Mouse (Mus musculus) layer of hippocampus, adult 2 months (tissue): ENCODE measurements around the gene Ubtd1. TPM values are rescaled to one million over a fixed set of nuclear protein-coding genes. Genes with fewer than 3 reads are reported as not detected.

Source experiments
- DNase-seq, 2 experiments: peaks; one replicate each; pipeline ENCODE4 v3.0.0; 2022; ENCODE audit warnings: low spot score in 2 of 2
- H3K27ac ChIP-seq: fragments of 200-600 bp; 2 replicates; pipeline ENCODE4 v1.8.1; 2022
- H3K4me3 ChIP-seq: fragments of 200-600 bp; 2 replicates; pipeline ENCODE4 v1.8.1; 2022; ENCODE audit warnings: mild to moderate bottlenecking
- CTCF ChIP-seq: fragments of 200-600 bp; conservative IDR thresholded peaks from 2 replicates; pipeline ENCODE4 v1.8.1; 2022; ENCODE audit warnings: antibody characterized with exemption, mild to moderate bottlenecking, moderate library complexity
- total RNA-seq, 2 experiments: library from RNA; stranded (reverse); gene quantifications; 2 replicates each; pipeline ENCODE4 v1.2.3; 2021

Ubtd1 gene
- total RNA-seq, 2 experiments from 2014 or later: 14.0 to 14.6 TPM

DNA sequence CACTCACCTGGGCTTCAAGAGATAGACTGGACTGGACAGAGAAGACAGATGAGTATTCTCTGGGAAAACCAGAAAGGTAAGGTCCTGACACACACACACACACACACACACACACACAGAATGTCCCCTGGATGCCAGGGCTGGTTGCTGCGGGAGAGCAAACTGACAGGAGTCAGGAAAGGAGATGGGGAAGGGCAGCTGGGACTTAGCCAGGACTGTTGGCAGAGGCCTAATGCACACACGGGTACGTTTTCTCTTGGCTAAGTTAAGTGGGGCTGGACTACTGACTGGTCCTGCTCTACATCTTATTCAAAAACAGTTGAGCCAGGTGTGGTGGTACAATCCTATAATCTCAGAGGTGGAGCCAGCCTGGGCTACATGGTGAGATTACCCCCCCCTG, 54.8 kb downstream of the Ubtd1 start:
- Histone ChIP-seq H3K4me3 (no peak overlapping the region), H3K27ac (no peak overlapping the region)
- DNase-seq: no peak
- TF ChIP-seq CTCF: no peak

DNA sequence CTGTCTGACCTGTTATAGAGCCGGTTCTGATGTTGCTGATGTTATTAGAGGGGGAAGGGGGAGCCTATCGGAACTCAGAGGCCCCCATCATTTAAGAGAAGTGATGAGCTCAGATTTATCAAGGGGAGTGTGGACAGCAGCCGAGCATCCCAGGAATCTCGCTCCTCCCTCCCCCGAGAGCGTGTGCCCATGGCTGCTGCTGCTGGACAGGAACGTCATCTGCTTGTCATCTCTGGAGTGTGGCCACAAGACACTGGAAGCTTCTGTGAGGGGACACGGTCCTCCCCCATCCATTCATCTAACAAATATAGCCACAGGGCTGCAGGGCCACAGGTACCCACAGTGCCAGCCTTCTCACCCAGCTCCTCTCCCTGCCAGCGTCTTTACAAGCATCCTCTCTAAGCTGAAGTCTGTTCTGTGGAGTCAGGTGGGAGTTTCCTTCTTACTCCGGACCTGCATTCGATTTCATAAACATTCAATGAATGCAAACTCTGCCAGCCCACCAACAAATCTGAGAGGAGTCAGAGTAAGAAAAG, 55.7 kb downstream of the Ubtd1 start:
- TF ChIP-seq CTCF: no peak
- Histone ChIP-seq H3K27ac (no peak overlapping the region), H3K4me3 (no peak overlapping the region)
- DNase-seq: no peak

DNA sequence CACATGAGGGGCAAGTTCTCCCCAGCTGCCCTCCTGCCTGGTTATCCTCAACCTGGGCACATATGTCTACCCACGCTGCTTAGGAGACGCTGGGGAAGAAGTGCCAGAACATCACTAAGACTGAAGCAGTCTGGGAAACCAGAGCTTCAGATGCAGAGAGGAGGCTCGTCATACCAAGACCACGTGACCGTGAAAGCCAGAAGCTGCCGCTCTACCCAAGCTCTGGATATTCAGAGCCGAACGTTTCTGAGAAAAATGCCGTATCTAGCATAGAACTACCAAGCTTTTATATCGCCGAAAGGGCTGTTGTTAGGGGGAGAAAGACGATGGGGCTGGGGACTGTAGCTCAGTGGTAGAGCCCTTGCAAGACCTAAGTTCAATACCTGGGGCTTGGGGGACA, 56.7 kb downstream of the Ubtd1 start:
- TF ChIP-seq CTCF: no peak
- Histone ChIP-seq H3K27ac (no peak overlapping the region), H3K4me3 (no peak overlapping the region)
- no peak for DNase-seq

DNA sequence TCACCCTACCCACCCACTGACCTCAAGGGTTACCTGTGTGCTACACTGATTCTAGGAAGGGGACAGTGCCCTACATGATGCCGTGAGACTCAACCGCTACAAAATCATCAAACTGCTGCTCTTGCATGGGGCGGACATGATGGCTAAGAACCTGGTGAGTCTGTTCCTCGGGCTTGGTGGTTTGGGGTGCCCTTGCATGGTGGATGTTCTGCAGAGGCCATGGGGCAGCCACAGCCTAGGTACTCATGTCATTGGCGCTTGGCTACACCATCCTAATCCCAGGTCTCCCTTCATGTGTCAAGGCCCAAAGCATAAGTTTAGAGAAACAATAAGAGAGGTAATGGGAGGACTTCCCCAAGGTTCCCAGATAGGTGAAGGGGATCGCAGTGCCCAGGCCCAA, 62.4 kb downstream of the Ubtd1 start:
- H3K27ac ChIP-seq: no peak overlapping the region
- no peak for TF ChIP-seq CTCF
- no peak overlapping the region for H3K4me3 ChIP-seq
- no peak for DNase-seq

DNA sequence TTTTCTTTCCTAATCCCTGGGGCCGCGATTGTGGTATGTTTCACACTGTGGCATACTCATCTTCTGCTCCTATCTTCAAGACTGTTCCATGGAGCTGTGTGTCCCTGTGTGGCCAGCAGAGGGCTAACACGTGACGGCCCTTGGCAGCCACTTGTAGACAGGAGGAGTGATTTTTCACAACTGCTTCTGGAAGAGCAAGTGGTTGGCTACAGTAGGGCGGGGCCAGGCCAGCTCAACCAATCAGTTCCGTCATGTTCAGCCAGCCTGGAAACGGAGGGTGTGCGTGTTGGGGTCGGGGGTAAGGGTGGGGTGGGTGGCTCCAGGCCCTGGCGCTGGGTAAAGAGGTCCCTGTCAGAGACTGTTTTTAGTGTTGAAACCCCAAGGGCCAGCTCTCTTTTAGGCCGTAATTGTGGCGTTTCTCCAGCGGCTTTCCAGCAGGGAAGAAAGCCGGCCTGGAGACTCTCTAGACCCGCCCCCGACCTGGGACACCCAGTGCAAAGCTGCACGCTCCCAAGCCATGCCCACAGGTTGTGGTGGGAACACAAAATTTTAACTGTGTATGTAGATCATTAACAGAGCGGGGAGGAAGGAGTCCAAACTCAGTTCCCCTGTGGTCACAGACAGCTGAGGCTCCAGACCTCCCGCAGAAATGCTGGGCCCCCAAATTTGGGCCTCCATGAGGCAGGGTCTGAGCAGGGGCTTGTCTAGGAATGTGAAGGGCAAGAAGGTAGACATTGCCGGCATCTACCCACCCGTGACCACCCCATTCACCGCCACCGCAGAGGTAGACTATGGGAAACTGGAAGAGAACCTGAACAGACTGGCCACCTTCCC, 63.9 kb downstream of the Ubtd1 start, which contains the start of gene Hoga1:
TSS of gene Hoga1 (plus strand) at position 342 of the 834 bp plus-strand sequence.
- peak; percentile 76 for TF ChIP-seq CTCF
- peak within 1 kb of the TSS; percentile 52 for H3K4me3 ChIP-seq
- DNase-seq: peak; percentile 42 to 52

DNA sequence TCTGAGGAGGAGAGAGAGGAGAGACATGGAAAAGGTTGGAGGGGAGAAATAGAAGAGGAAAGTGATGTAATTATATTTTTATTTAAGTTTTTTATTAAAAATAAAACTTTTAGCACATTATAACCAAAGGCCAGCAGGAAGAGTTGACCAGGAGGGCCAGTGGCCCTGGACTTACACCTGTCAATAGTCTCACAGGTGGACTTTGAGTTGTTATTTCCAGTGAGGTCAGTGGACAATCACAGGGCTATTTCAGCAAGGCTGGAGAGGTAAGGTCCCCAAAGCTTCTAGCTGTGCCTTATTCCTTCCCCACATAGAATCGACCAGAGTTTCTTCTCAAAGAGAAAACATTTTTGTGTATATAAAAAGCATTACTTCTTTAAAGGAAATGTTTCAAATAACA, 68.7 kb downstream of the Ubtd1 start:
- no peak for DNase-seq
- TF ChIP-seq CTCF: no peak
- H3K4me3 ChIP-seq: no peak overlapping the region
- no peak overlapping the region for H3K27ac ChIP-seq

More for the DNA sequence above, 63.9 kb downstream of the Ubtd1 start, which contains the start of gene Hoga1:
- H3K27ac ChIP-seq: 0 out of 2 replicates have a peak within 1 kb of the TSS, but pooled peaks have one; percentile 28

DNA sequence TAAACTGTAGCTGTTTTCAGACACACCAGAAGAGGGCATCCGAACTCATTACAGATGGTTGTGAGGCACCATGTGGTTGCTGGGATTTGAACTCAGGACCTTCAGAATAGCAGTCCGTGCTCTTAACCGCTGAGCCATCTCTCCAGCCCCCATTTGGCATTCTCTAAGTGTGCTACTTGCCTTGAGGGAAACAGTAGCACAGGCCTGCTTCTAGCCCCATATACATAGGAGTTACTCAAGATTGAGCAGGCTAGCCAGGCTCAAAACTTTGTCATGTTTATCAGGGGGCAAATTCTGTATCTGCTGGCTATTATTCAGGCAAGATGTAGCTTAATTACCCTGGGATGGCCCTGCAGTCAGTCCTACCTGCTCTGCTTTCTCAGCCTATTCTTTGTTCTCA, 69.8 kb downstream of the Ubtd1 start:
- no peak overlapping the region for H3K27ac ChIP-seq
- H3K4me3 ChIP-seq: no peak overlapping the region
- no peak for DNase-seq
- no peak for TF ChIP-seq CTCF

DNA sequence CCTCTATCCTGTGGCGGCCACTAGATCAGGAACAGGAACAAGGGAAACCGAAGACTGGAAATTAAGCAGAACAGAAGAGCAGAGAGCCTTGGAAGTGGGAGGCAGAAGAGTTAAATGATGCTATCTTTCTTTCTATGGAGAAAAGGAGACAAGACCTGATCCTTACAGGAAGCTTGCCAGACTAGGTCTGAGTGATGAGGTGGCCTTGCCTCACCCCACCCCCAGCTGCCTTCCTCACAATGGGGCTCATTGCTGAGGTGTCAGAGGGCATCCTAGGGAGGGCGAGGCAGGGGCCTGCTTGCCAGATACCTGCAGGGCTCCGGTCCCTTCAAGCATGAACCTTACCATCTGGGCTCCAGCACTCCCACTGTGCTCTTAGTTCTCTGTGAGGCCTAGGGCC, 70.4 kb downstream of the Ubtd1 start, which contains the start of gene 4933411K16Rik:
TSS of gene 4933411K16Rik (plus strand) at position 301 of the 400 bp plus-strand sequence.
- no peak for TF ChIP-seq CTCF
- no peak for DNase-seq
- Histone ChIP-seq H3K27ac (no peak within 1 kb of the TSS), H3K4me3 (no peak within 1 kb of the TSS)

DNA sequence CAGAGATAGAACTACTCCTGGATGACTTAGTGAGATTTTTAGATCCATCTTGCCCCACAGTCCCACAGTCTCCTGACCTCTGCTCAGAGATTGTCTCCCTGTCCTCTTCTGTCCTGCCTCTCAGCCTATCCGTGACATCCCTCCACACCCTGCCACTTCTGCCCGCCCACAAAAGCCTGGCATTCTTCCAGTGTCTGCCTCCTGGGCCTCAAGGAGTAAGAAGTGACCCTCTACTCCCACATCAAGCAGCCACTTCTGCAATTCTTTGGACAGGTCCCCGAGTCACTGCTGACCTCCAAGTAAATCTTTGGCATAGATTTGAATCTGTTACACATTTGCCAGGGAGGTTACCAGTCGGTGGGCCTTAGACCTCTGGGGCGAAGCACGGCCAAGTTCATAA, 72.7 kb downstream of the Ubtd1 start:
- Histone ChIP-seq H3K4me3 (no peak overlapping the region), H3K27ac (no peak overlapping the region)
- no peak for DNase-seq
- TF ChIP-seq CTCF: no peak

DNA sequence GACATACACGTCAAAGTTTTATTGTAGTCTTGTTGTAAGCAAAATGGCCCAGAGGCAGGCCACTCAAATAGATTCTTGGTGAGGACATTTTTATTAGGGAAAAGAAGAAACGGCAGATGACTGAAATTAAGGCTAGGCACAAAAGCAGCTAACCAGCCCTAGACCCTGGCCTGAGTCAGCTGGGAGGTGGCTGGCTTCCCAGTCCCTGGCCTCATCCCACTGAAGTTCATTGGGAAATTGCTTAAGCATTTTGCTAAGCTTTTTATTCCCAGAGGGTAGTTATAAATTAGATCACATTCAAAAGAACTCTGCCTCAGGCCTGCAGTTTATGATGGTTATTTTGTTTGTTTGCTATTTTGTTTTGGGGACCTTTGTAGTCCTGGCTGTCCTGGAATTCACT, 74.3 kb downstream of the Ubtd1 start:
- no peak overlapping the region for H3K4me3 ChIP-seq
- no peak for TF ChIP-seq CTCF
- no peak for DNase-seq
- no peak overlapping the region for H3K27ac ChIP-seq

DNA sequence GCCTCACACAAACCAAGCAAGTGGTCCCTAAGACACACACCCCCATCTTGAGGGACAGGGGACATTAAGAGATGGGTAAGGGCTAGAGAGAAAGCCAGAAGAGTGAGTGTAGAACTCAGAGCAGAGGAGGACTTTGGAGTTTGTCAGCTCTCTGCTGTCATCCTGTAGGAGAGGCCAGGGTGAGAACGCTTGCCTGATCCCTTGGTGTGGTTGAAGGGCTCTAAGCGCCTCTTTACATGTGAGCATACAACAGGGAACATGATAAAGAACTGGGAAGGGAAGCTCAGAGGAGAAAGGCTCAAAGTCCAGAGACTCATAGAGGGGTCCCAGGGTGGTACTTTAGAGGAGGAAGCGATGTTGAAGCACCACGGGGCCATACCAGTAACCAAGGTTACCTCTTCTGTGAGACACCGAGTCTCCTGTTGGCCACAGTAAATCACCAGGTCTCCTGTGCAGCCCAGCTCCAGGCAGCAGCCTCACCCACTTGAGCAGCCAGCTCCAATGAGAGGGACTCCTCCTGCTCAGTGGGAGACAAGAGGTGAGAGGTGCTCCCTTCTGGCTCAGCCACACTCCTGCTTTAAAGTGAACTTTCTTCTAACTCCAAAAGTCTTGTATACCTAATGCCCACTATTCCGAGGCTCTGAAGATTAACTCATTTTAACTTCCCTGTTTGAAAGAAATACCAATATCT, 75.3 kb downstream of the Ubtd1 start:
- no peak for TF ChIP-seq CTCF
- Histone ChIP-seq H3K4me3 (no peak overlapping the region), H3K27ac (no peak overlapping the region)
- DNase-seq: no peak

DNA sequence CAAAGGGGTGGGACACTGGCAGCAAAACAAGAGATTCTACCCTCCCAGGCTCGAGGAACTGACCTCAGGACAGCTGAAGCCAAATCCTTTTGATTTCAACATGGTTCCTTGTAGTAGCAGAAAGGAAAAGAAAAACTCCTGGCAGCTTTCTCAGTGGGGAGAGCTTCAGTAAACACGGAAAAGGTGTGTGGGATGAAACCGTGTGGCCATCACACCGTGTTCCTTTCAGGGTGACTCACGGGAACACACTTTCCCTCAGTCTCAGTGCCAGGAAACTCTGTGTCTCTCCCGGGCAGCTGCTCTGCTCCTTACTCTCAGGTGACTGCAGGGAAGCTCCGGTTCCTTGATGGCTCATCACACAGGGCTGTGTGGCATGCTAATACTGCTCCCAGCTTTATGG, 76.9 kb downstream of the Ubtd1 start:
- H3K4me3 ChIP-seq: no peak overlapping the region
- DNase-seq: no peak
- H3K27ac ChIP-seq: no peak overlapping the region
- no peak for TF ChIP-seq CTCF

DNA sequence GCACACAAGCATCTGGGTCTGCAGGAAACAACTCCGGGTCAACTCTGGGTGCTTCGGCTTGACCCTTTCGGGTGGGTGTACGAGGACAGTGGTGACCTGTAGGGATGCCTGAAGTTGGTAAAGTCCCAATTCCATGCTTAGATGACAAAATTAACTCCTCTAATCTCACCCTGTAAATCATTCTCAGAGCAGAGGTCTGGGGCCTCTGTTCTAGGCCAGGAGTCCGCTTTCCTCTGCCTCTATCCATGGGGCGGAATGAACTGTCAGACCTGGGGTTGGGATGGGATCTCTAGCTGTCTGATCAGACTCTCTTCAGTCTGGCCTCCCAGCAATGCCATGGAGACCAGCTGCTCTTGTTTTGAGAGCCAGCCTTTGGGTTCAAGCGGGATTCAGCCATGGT, 79.9 kb downstream of the Ubtd1 start:
- no peak for DNase-seq
- Histone ChIP-seq H3K4me3 (no peak overlapping the region), H3K27ac (no peak overlapping the region)
- no peak for TF ChIP-seq CTCF
